Mouse (Mus musculus) heart, embryonic 13.5 days (tissue): ENCODE measurements around the gene Cdkn2a. TPM values are rescaled to one million over a fixed set of nuclear protein-coding genes. Genes with fewer than 3 reads are reported as not detected.

ENCODE experiments used
- ATAC-seq: fragments of 200-750 bp; cut with Nextera tagmentation; 2 replicates; pipeline ENCODE4 v1.8.0; 2017; ENCODE audit warnings: moderate TSS enrichment; ENCODE audit not compliant: insufficient number of reproducible peaks, low FRiP score, low TSS enrichment; ENCODE audit errors: extremely low read depth
- H3K27ac ChIP-seq: fragments of 300-500 bp; sonication (generic); replicated peaks from 2 replicates; pipeline ENCODE4 v1.5.1; 2015; ENCODE audit warnings: moderate library complexity, mild to moderate bottlenecking, inconsistent platforms
- H3K27me3 ChIP-seq: fragments of 300-500 bp; sonication (generic); replicated peaks from 2 replicates; pipeline ENCODE4 v1.6.1; 2015; ENCODE audit warnings: mild to moderate bottlenecking, inconsistent platforms
- H3K36me3 ChIP-seq: fragments of 300-500 bp; sonication (generic); 2 replicates; pipeline ENCODE4 v1.6.1; 2015; ENCODE audit warnings: mild to moderate bottlenecking, inconsistent platforms
- H3K4me1 ChIP-seq: fragments of 300-500 bp; sonication (generic); 2 replicates; pipeline ENCODE4 v1.6.1; 2015; ENCODE audit warnings: inconsistent platforms
- H3K4me2 ChIP-seq: fragments of 300-500 bp; sonication (generic); 2 replicates; pipeline ENCODE4 v1.6.1; 2015; ENCODE audit warnings: inconsistent platforms, mild to moderate bottlenecking, moderate library complexity
- H3K4me3 ChIP-seq: fragments of 300-500 bp; sonication (generic); 2 replicates; pipeline ENCODE4 v1.5.1; 2015; ENCODE audit warnings: moderate library complexity, mild to moderate bottlenecking, inconsistent platforms
- H3K9ac ChIP-seq: fragments of 300-500 bp; sonication (generic); 2 replicates; pipeline ENCODE4 v1.6.1; 2015; ENCODE audit warnings: inconsistent platforms, mild to moderate bottlenecking, moderate library complexity
- H3K9me3 ChIP-seq: fragments of 300-500 bp; sonication (generic); 2 replicates; pipeline ENCODE4 v1.6.1; 2016; ENCODE audit warnings: inconsistent platforms
- WGBS: fragments of 180-500 bp; shearing (Covaris S2); methylation state at CpG from one replicate; pipeline ENCODE4 v1.1.7; 2015; ENCODE audit warnings: mixed read lengths; 5-methylcytosine and 5-hydroxymethylcytosine counted together
- polyA plus RNA-seq: library from polyadenylated mRNA; unstranded; fragments of >200 nt; fragmentation: Nextera tagmentation; extraction: Ambion mirVana; gene quantifications from 2 replicates; pipeline ENCODE4 v1.2.1, GENCODE M21; 2015

Gene Cdkn2a
- polyA plus RNA-seq, 1 experiment from 2014 or later: not detected

GRCm38 (mm10) chr4:89276669-89277219, 17.7 kb downstream of the Cdkn2a start:
- Histone ChIP-seq H3K4me1 (0 out of 2 replicates have a peak, but pooled peaks cover 2% of the 10 kb centered on the region), H3K36me3 (no peaks in the 10 kb centered on the region), H3K4me3 (no peak overlapping the region), H3K4me2 (no peak overlapping the region), H3K27ac (no peak overlapping the region), H3K9me3 (no peaks in the 10 kb centered on the region), H3K9ac (no peak overlapping the region), H3K27me3 (peaks cover 99% of the 10 kb centered on the region)
- 2% methylated on average over 37 of the region's 37 CpGs for WGBS
- no peak for ATAC-seq

GRCm38 (mm10) chr4:89275811-89276584, 18.5 kb downstream of the Cdkn2a start:
- Histone ChIP-seq H3K36me3 (no peaks in the 10 kb centered on the region), H3K27ac (no peak overlapping the region), H3K27me3 (peaks cover 97% of the 10 kb centered on the region), H3K4me1 (0 out of 2 replicates have a peak, but pooled peaks cover 2% of the 10 kb centered on the region), H3K4me3 (no peak overlapping the region), H3K9ac (no peak overlapping the region), H3K9me3 (no peaks in the 10 kb centered on the region), H3K4me2 (no peak overlapping the region)
- no peak for ATAC-seq
- 3% methylated on average over 25 of the region's 25 CpGs for WGBS

GRCm38 (mm10) chr4:89274829-89275548, 19.5 kb downstream of the Cdkn2a start:
- Histone ChIP-seq H3K36me3 (no peaks in the 10 kb centered on the region), H3K4me2 (no peak overlapping the region), H3K27ac (no peak overlapping the region), H3K4me1 (0 out of 2 replicates have a peak, but pooled peaks cover 2% of the 10 kb centered on the region), H3K9me3 (no peaks in the 10 kb centered on the region), H3K27me3 (peaks cover 97% of the 10 kb centered on the region), H3K9ac (no peak overlapping the region), H3K4me3 (no peak overlapping the region)
- no peak for ATAC-seq
- 1% methylated on average over 24 of the region's 24 CpGs for WGBS

DNA sequence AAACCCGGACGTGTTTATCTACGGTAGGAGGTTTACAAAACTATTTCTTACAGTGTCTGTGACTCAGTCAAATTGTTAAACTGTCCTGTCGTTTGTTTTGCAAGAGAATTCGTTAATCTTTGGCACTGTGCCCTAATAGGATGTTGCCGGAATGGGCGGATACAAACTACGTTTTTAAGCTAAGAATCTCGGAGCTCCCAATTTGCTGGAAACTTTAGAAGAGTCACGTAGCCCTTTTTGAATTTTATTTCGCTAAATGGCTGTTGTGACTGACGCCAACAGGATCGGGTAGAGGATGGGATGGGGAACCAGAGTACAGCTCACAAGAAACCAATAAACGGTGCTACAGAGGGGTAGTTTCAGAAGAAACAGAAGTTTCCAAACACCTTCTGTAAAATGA, 20.4 kb downstream of the Cdkn2a start:
- no peaks in the 10 kb centered on the region for H3K36me3 ChIP-seq
- peaks cover 94% of the 10 kb centered on the region for H3K27me3 ChIP-seq
- 0 out of 2 replicates have a peak, but pooled peaks cover 2% of the 10 kb centered on the region for H3K4me1 ChIP-seq
- H3K4me3 ChIP-seq: no peak overlapping the region
- ATAC-seq: no peak
- no peaks in the 10 kb centered on the region for H3K9me3 ChIP-seq
- 2% methylated on average over 14 of the region's 14 CpGs for WGBS
- H3K9ac ChIP-seq: no peak overlapping the region
- H3K4me2 ChIP-seq: no peak overlapping the region
- no peak overlapping the region for H3K27ac ChIP-seq

DNA sequence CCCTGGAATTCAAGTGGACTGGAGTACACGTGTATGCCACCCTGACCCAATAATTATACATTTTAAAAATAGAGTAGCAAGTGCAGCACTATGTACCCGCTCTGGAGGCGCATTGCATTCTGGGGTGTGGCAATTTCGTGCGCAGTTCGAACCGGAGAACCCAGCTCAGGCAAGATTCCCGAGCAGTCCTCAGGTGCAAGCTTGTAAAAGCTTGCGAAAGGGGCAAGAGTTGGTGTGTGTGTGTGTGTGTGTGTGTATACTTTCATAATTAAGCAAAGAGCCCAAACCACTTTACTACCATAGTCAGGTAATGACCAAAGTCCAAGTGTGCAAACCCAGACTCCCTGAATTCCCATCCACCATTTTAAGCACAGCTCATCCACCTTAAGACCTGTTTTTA, 20.9 kb downstream of the Cdkn2a start:
- Histone ChIP-seq H3K9ac (no peak overlapping the region), H3K27me3 (peaks cover 94% of the 10 kb centered on the region), H3K4me2 (0 out of 2 replicates have a peak overlapping the region, but pooled peaks have one; percentile 14), H3K9me3 (no peaks in the 10 kb centered on the region), H3K36me3 (no peaks in the 10 kb centered on the region), H3K27ac (no peak overlapping the region), H3K4me1 (0 out of 2 replicates have a peak, but pooled peaks cover 2% of the 10 kb centered on the region), H3K4me3 (no peak overlapping the region; the same call in 1 of the 2 replicates)
- under 1% methylated on average over 9 of the region's 9 CpGs for WGBS
- ATAC-seq: no peak

DNA sequence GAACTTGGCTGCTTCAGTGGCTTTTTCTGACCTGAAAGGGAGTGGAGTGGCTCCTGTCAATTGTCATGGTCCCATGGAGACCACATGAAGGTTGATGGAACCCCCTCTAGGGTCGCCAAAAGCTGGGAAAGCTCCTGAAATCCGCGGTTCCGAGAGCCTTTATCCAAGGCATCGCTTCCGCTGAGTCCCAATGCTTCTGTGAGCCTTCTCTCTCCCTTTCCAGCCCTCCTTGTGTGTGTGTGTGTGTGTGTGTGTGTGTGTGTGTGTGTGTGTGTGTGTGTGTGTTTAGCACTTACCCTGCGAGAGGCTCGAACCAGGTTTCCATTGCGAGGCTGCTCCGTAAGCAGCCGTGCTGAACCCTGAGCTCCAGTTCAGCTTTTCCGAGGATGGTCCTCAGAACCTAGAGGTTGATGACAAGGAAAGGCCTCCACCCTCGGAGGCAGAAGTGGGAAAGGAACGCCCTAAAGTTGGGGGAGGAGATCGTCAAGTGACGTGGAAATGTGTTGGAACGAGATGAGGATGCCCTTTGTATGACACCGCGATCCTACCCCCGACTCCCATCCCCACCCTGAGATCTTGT, 21.4 kb downstream of the Cdkn2a start:
- H3K4me3 ChIP-seq: no peak overlapping the region
- peaks cover 94% of the 10 kb centered on the region for H3K27me3 ChIP-seq
- H3K36me3 ChIP-seq: no peaks in the 10 kb centered on the region
- H3K9me3 ChIP-seq: no peaks in the 10 kb centered on the region
- H3K9ac ChIP-seq: no peak overlapping the region
- H3K27ac ChIP-seq: no peak overlapping the region
- H3K4me1 ChIP-seq: 0 out of 2 replicates have a peak, but pooled peaks cover 2% of the 10 kb centered on the region
- no peak for ATAC-seq
- under 1% methylated on average over 20 of the region's 20 CpGs for WGBS
- 0 out of 2 replicates have a peak overlapping the region, but pooled peaks have one; percentile 14 for H3K4me2 ChIP-seq

- H3K27ac ChIP-seq: no peak overlapping the region
- H3K27me3 ChIP-seq: peaks cover 91% of the 10 kb centered on the region
- no peaks in the 10 kb centered on the region for H3K36me3 ChIP-seq
- no peak for ATAC-seq
- H3K4me1 ChIP-seq: 0 out of 2 replicates have a peak, but pooled peaks cover 2% of the 10 kb centered on the region
- no peak overlapping the region for H3K4me3 ChIP-seq
- no peak overlapping the region for H3K9ac ChIP-seq
- WGBS: 5% methylated on average over 18 of the region's 18 CpGs
- no peaks in the 10 kb centered on the region for H3K9me3 ChIP-seq
- no peak overlapping the region for H3K4me2 ChIP-seq
Observed at GRCm38 (mm10) chr4:89272101-89272718, 22.2 kb downstream of the Cdkn2a start.

DNA sequence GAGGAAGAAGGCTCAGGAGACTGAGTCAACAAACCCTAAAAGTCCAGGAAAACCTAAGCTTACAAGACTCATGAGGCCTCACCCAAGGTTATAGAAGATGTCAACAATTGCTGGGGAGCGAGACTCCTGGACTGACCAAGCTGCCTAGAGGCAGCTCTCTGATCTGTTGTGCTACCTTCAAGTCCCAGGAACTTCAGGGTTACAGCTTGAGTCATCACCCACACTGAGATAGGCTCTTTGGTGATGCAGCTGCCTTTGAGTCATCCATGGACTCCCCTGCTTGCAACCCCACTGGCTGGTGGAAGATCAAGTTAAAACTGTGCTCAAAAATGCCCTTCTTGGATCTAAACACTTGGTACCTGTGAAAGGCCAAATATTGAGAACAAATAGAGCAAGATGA, 36.7 kb downstream of the Cdkn2a start:
- ATAC-seq: no peak
- H3K27me3 ChIP-seq: peaks cover 7% of the 10 kb centered on the region
- no peak overlapping the region for H3K4me2 ChIP-seq
- H3K9me3 ChIP-seq: no peaks in the 10 kb centered on the region
- no peak overlapping the region for H3K4me3 ChIP-seq
- no peaks in the 10 kb centered on the region for H3K4me1 ChIP-seq
- H3K9ac ChIP-seq: no peak overlapping the region
- 71% methylated on average over 1 of the region's 1 CpGs for WGBS
- H3K36me3 ChIP-seq: no peaks in the 10 kb centered on the region
- no peak overlapping the region for H3K27ac ChIP-seq

- Histone ChIP-seq H3K4me3 (no peak overlapping the region), H3K27ac (no peak overlapping the region), H3K27me3 (no peaks in the 10 kb centered on the region), H3K36me3 (no peaks in the 10 kb centered on the region), H3K9me3 (no peaks in the 10 kb centered on the region), H3K4me2 (no peak overlapping the region), H3K9ac (no peak overlapping the region), H3K4me1 (no peaks in the 10 kb centered on the region)
- no peak for ATAC-seq
- WGBS: 85% methylated on average over 8 of the region's 8 CpGs
Observed at GRCm38 (mm10) chr4:89234446-89234845, 60.0 kb downstream of the Cdkn2a start.
